Mouse (Mus musculus) cerebellum, postnatal 4 days (tissue): ENCODE measurements around the gene Ifi202b.
"Not testable (repeated sequence)": the region's sequence is repeated elsewhere in the genome, so short reads cannot be mapped to it uniquely, and the experiment has no call there.

Experiments
- DNase-seq, 2 experiments: peaks; one replicate each; pipeline ENCODE4 v3.0.0; 2022; ENCODE audit warnings: low spot score in 2 of 2, mixed read lengths in 1 of 2

The Ifi202b gene

DNA sequence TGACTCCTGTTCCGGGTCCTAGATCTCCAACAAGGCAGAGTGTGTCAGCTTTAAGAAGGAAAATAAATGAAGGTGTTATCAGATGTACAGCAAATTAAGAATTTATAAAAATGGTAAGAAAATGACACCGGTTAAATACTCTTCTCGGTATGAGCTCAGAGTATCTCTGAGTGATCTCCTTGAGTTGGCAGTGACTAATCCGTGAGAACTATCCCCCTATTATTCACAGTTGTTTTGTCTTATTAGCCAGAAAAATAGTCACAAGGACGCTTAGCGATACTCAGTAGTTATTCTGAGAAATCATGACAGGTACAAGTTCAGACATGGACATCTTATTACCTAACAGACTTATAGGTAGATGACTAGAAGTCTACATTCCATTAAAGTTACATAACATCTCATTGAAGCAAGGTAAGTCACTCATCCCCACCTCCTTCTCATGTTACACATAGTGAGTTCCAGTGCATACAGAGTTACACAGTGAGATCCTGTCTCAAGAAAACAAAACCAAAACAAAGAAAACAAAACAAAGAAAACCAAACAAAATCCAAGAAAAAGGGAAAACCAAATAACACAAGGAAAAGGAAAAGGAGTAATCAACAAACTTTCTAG is at the start of gene Ifi202b:
Ifi202b (minus strand) TSS at position 51 of the 612 bp plus-strand sequence.
- DNase-seq = not testable (repeated sequence)

DNA sequence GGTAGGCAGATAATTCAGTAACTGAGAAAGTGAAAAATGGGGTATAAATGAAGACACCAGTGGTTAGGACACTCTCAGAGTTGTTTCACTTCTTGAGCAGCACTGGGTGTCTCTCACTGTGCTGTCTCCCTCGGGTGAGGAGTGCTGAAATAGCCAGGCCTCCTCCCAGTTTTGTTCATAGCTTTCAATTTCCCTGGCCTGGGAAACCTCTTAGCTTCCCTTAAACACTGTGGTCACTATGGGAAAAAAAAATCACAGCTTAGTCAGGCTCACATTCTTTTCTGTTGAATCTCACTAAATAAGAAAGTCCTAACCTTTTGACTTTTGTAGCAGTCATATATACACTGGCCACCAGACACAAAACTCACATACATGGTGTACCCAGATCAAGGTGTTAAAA is 49.2 kb upstream of the Ifi202b start, which contains the start of gene Ifi205:
Ifi205 (minus strand) TSS at position 113 of the 400 bp plus-strand sequence.
- DNase-seq = no peak

DNA sequence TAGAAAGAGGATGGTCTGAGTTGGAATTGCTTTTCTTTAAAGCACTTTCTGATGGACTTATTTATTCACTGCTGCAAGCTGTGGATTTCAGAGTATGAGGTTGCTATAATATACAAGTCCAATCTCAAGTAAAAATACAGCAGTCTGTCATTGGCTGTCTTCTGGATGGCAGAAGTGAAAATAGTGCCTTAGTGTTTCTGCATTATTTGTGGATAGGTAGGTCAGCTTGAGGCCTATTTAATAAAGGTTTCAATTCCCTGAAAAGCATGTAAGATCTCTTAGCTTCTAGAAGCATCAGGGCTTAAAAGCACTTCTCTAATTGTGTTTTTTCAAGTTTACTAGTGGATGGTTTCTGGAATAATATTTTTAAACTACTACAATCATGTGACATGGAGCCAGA is 24.5 kb upstream of the Ifi202b start:
- DNase-seq = not testable (repeated sequence)

DNA sequence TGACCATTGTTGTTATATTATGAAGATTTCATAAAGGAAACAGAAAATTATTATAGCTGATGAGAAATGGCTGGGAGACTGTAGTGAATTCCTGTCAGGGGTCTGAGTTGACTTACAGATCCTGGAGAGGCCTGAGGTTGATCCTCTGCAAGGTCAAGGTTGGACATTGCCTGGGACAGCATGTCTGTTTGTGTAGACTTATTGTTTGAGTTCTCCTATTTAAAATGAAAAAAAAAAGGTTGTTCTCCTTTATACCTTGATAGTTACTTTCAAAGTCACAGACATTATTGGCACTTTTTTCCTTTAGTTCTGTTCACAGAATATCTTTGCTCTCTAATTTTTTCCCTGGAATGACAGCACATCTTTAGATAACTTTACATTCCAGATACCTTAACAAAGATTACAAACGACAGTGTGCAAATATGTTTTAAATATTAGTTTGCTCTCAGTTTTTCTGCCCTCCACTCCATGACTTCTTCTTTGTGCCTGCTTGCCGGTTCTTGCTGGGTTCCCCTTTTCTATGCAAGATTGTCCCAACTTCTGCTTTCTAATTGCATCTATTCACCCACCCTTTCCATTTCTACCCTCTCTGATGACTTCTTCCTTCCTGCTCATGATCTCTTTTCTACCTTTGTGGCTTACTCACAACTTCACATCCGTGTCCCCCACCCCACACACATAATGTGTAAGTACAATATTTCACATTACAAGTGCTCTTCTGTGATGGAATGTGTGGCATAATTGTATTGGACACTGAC is 22.0 kb upstream of the Ifi202b start:
- DNase-seq = not testable (repeated sequence)

DNA sequence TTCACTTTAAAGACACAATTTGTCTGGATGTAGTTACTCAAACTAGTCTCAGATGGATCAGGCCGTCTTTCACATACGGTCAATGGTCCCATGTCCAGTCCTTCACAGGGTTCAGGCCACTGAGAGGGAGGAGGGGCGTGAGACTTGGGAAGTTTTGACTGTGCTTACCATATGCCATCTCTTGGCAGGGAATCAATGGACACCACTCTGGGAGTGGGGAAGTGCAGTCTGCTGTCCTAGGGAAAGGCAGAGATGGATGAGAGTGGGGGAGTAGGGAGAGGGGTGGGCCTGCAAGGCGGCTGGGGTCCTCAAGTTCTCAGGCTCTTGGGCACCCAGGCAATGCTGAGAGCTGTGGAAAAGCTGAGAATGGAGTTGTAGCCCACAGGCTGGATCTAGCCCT is 12.5 kb upstream of the Ifi202b start:
- DNase-seq = peak in 1 of 2 experiments; percentile 6

DNA sequence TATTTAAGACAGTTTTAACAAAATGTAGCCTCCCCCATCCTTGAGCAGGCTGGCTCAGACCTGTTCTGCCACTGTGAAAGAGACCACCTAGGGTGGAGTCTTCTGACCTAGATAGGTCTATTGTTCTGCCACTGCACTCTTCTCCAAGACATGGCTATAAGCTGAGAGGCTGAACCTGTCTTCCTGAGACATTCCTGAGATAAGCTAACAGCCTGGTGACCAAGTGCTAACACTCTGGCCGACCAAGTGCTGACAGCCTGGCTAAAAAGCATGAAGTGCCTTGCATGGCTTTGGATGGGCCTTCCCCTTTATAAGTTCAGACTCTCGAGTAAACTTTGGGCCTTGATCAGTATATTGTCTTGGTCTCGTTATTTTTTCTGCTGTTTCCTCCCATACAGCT is 1.5 kb downstream of the Ifi202b start:
- DNase-seq = not testable (repeated sequence)

DNA sequence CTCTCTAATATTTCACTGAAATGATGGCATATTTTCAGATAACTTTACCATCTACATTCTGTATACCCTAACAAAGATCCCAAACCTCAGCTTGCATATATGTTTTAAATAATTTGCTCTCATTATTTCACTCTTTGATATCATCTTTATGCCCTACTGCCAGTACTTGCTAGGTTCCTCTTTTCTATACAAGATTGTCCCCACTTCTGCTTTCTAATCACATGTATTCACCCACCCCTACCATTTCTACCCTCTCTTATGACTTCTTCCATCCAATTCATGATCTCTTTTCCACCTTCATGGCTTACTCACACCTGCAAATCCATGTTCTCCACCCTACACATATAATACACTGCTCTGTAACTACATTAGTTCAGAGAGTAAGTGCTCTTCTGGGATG is 4.9 kb downstream of the Ifi202b start:
- DNase-seq = no peak

GRCm38 (mm10) chr1:173973111-173973510 is 9.4 kb downstream of the Ifi202b start:
- no peak for DNase-seq

- DNase-seq = not testable (repeated sequence)
Measured at GRCm38 (mm10) chr1:173961491-173961890, 21.1 kb downstream of the Ifi202b start.

GRCm38 (mm10) chr1:173959998-173960397 is 22.5 kb downstream of the Ifi202b start:
- not testable (repeated sequence) for DNase-seq

- DNase-seq = not testable (repeated sequence)
Measured at GRCm38 (mm10) chr1:173955839-173956527, 26.6 kb downstream of the Ifi202b start.

DNA sequence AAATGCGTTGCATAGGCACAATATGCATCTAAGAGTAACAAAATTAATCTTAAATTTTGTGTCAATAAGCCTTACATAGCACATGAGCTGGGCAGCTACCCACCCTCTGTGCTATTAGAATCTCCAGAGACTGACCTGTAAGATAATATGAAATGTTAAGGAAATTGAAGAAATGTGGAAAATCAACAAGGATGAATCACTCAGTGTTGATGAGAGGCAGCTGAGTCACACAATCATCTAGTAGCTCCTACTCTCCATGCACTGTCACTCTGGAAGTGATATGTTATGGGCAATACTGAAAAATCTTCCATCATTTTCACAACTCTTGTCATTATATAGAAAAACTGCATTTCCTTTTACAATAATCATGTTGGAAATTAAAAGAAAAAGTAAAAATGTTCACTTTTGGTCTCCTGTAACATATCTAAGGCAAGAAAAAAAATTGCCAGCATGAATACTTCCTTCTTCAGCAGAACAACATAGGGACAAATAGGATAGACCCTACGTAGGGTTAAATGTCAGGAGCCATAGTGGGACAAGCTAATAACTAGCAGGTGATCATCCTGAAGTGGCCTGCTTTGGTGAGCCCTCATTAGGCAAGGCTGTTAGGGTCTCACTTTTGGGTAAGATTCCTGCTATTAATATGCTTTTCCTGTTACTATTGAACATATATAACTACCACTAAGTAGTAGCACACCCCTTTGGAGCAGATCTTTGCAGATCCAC is 27.3 kb downstream of the Ifi202b start:
- DNase-seq = no peak

- no peak for DNase-seq
Measured at GRCm38 (mm10) chr1:173953563-173953962, 29.0 kb downstream of the Ifi202b start.

DNA sequence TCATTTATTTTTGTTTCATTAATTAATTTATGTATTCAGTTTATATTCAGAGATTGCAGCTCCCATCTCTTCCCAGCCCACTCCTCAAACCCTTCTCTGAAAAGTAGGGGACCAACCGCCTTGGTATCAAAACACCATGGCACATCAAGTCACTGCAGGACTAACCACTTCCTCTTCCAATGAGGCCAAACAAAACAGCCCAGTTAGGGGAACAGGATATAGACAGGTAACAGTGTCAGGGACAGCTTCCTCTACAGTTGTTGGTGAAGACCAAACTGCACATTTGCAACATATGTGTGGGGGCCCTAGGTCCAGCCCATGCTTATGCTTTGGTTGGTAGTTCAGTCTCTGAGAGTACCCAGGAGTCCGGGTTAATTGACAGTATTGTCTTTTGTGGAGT is 33.5 kb downstream of the Ifi202b start:
- DNase-seq = not testable (repeated sequence)

- DNase-seq = peak in 1 of 2 experiments; percentile 14
Measured at GRCm38 (mm10) chr1:173942780-173943066, 39.8 kb downstream of the Ifi202b start.

DNA sequence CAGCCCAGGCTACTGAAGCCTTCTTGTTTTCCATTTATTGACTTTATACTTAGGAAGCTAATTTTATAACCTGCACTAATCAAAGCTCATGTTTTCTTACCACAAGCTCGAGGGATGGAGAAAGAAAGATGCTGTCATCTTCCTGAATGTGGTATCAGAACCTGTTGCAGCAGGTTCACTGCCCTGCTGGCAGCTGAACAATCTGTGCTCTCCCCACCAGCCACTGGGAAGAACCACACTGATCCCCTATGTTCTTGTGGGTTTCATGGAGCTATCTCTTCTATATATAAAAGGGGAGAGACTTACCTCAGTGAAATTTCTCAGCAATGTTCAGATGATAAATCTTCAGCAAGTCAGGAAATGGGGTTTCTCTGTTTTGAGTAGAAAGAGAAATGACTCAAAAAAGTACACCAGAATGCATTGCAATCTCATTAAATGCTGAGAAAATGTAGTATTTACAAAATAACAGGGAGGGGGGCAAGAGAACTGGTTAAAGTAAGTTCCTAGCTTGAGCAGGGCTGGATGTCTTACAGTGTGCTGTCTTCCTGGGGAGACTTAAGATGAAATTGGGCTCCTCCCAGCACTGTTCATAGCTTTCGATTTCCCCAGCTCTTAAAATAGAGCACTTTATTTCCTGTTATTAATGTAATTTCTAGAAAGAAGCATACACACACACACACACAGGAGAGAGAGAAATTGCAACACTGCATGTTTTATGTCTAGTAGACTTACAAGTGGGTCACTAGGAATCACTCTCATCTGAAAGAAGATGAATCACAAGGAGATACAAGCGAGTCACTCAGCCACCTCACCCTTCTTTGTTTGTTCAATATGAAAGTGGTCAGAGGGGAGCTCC is 40.4 kb downstream of the Ifi202b start, which contains the start of the genes Mndal and Ifi203:
Mndal (minus strand) TSS at position 568 of the 856 bp plus-strand sequence.
Ifi203 (minus strand) TSS at position 749 of the 856 bp plus-strand sequence.
- DNase-seq = not testable (repeated sequence)

DNA sequence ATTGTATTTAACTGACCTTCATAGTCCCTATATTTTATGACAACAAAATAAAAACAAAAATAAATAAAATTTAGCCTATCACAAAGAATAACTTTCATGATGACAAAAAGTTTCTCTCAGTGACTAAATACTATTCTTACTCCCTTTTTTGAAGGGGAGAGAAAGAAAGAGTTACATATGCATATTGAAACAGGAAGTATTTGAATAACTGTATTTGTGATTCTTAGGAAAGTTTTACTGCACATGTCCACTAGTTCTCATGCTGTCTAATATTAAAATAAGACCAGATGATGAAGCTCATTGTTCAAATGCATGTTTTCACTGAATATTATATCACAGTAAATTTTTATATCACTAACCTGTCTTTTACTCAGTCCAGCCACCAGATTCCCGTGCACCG is 41.0 kb downstream of the Ifi202b start:
- not testable (repeated sequence) for DNase-seq

DNA sequence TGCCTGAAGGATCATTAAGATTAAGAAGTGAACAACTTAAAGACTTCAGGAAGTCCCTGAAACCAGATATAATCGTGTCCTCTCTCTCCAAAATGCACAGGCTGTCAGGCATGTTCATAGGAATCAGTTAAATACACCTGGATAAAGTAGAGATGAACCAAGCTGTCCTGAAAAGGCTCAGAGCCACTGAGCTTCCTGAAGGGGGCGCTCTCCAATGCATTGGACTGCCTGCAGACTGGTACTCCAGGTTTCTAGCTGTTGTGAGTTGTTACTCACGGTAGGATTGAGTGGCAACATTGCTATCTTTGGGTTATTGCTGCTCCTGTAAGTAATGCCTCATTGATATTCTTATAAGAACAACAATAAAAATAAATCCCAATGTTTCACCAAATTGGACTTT is 63.3 kb downstream of the Ifi202b start:
- DNase-seq = not testable (repeated sequence)

DNA sequence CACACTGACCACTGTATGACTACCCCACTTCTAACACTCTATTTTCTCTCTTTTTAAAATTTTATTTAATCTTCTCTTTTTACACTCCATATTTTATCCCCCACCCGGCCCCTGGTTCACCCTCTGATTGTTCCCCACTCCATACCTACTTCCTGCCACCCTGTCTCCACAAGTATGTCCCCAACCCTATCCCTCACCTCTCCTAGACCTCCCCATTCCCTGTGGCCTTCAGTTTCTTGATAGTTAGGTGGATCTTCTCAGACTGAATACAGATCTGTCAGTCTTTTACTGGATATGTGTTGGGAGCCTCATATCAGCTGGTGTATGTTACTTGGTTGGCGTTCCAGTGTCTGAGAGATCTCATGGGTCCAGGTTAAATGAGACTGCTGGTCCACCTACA is 68.0 kb downstream of the Ifi202b start:
- no peak for DNase-seq

DNA sequence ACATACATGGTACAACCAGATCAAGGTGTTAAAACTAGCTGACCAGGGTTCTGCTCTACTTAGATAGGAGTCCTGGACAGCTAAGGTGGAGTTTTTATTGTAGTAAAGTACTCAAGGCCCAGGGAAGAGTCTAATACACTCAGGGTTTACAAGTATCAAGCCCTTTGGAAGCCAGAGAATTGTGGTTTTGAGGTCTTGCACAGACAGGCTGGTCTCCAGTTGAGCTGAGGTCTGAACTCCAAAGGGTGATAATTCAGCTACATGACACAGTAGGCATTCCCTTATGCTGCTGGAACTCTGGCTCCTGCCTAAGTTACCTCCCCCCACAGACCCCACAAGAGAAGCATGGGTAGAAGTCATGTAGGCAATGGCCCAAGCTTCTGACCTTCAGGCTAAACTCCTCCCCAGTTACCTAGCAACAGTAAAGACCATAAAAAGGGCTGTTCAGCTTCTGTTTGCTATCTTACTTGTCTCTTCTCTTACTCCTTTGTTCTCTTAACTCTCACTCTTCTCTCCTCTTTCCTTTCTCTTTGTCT is 69.2 kb downstream of the Ifi202b start:
- not testable (repeated sequence) for DNase-seq
